Mouse (Mus musculus) retina, postnatal 1 day (tissue): ENCODE measurements around the gene Pdcd4.
A peak's percentile ranks its signal among the peaks of the same experiment; 100 is the strongest.

ENCODE experiments used
- DNase-seq: peaks from one replicate; pipeline ENCODE4 v3.0.0-alpha.2; 2012

Gene Pdcd4

GRCm38 (mm10) chr19:53892061-53892460 is at the start of gene Pdcd4:
Gene Pdcd4 (plus strand): TSS chr19:53892231.
- no peak for DNase-seq

- no peak for DNase-seq
Measured at GRCm38 (mm10) chr19:53843972-53844371, 48.1 kb upstream of the Pdcd4 start.

- DNase-seq, result no peak
Measured at GRCm38 (mm10) chr19:53848272-53848995, 43.6 kb upstream of the Pdcd4 start.

- DNase-seq, result peak; percentile 83
Measured at GRCm38 (mm10) chr19:53850166-53850922, 41.7 kb upstream of the Pdcd4 start.

GRCm38 (mm10) chr19:53851352-53851751 is 40.7 kb upstream of the Pdcd4 start:
- DNase-seq, result no peak

- no peak for DNase-seq
Measured at GRCm38 (mm10) chr19:53851826-53852698, 40.0 kb upstream of the Pdcd4 start.

- peak; percentile 97 for DNase-seq
Measured at GRCm38 (mm10) chr19:53852699-53853451, 39.2 kb upstream of the Pdcd4 start.

- no peak for DNase-seq
Measured at GRCm38 (mm10) chr19:53854978-53855377, 37.1 kb upstream of the Pdcd4 start.

GRCm38 (mm10) chr19:53855781-53856180 is 36.2 kb upstream of the Pdcd4 start:
- DNase-seq, result no peak

GRCm38 (mm10) chr19:53856794-53857193 is 35.2 kb upstream of the Pdcd4 start:
- DNase-seq, result no peak

GRCm38 (mm10) chr19:53857962-53858361 is 34.1 kb upstream of the Pdcd4 start:
- peak; percentile 60 for DNase-seq

- no peak for DNase-seq
Measured at GRCm38 (mm10) chr19:53859149-53859548, 32.9 kb upstream of the Pdcd4 start.

- DNase-seq, result no peak
Measured at GRCm38 (mm10) chr19:53859593-53859992, 32.4 kb upstream of the Pdcd4 start.

GRCm38 (mm10) chr19:53861346-53861745 is 30.7 kb upstream of the Pdcd4 start:
- no peak for DNase-seq

- DNase-seq, result no peak
Measured at GRCm38 (mm10) chr19:53862573-53863246, 29.3 kb upstream of the Pdcd4 start.

GRCm38 (mm10) chr19:53867238-53867637 is 24.8 kb upstream of the Pdcd4 start:
- DNase-seq, result no peak

- DNase-seq, result no peak
Measured at GRCm38 (mm10) chr19:53868125-53868524, 23.9 kb upstream of the Pdcd4 start.

GRCm38 (mm10) chr19:53868796-53869195 is 23.2 kb upstream of the Pdcd4 start:
- DNase-seq, result no peak

- DNase-seq, result no peak
Measured at GRCm38 (mm10) chr19:53869427-53870385, 22.3 kb upstream of the Pdcd4 start.

GRCm38 (mm10) chr19:53870568-53870967 is 21.5 kb upstream of the Pdcd4 start:
- DNase-seq, result no peak

GRCm38 (mm10) chr19:53871502-53871901 is 20.5 kb upstream of the Pdcd4 start:
- DNase-seq, result no peak
